Mouse (Mus musculus) 3T3-L1 (cell line): ENCODE results near the gene Gh.

Source experiments
- DNase-seq: peaks from one replicate; pipeline ENCODE4 v3.0.0-alpha.2; 2015; ENCODE audit warnings: low read depth, low spot score

Gene Gh

DNA sequence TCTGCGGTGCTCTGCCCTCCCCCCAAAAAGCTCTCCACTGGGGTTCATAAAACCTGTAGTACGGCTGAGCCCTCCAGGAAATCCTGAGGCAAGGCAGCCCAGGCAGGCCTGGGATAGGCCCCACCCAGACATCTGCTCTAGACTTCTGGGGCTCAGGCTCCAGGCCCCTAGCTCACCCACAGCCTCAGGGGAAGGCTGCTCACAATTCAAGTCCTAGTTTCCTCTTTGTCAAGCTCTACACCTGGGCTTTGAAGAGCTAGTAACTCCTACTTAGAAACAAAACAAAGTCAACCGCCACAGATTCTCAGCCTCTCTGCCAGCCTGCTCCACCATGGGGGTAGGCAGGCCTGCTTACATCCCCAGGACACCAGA, 32.6 kb downstream of the Gh start:
- peak; percentile 56 for DNase-seq

DNA sequence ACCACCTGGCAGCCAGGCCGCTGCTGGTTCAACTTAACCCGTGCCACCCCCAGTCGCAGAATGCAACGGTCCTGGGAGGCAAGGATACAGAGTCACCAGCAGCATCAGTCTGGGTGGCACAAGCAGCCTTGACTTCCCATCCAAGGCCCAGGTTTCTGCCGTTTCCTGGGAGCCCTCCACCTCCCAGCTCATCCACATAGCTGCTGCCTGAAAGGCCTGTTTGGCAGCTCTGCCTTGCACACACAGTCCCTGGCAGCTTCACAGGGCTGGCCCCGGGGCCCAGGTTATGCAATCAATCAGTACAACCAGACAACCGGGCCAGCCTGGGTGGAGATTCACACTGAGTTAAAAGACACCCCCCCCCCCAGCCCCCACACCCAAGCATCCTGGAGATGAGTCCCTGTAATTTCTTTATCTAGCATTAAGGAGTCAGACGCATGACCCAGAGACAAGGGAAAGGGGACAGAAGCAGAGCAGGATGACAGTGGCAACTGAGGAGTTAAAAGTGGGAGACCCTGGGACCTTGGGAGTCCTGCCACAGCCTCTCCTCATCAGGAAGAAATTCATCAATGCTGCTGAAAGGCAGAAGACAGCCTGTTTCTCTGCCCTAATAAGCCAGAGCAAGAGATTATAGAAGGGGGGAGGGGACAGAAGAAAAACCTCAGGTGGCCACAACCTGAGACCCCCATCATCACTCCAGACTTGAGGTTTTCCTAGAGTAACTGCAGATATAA, 33.2 kb downstream of the Gh start:
- peak; percentile 77 for DNase-seq

DNA sequence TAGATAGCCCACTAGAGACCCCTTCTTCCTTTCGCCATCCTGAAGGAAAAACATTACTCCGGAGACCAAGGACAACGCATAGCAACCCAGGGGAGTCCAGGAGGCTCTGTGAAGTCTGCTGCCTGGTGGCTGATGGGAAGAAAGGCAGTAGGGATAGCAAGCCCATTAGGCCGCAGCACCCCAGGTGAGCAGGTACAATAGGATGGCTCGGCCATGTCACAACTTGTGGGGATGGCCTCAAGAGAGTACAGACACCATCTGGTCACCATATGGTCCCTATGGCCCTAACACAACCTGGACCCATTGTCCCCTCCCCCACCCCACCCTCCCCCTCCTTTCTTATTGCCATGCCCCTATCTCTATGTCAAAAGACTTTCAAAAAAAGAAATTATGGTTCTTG, 33.8 kb downstream of the Gh start:
- DNase-seq, result no peak

DNA sequence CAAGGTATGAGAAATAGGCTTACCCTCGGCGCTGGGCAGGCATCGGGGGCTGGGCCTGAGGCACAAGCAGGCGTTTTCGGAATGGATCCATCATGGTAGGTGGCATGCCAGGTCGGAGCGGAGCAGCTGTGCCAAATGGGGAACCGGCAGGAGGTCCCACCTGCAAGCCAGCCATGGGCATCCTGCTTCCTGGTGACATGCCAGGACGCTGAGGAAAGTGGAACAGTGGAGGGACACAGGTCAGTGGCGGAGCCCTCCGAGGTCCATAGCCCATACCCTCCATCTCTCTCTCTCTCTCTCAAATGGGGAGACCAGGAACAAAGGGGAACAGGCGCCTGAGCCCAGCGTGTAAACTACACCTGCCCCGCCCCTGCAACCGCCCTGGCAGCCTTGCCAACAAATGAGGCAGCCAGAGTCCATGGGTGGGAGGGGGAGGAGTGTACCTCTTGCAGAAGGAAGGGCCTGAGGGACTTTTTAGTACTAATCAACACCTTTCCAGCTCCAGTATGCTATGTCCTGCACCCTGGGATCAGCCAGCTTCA, 34.3 kb downstream of the Gh start:
- no peak for DNase-seq

DNA sequence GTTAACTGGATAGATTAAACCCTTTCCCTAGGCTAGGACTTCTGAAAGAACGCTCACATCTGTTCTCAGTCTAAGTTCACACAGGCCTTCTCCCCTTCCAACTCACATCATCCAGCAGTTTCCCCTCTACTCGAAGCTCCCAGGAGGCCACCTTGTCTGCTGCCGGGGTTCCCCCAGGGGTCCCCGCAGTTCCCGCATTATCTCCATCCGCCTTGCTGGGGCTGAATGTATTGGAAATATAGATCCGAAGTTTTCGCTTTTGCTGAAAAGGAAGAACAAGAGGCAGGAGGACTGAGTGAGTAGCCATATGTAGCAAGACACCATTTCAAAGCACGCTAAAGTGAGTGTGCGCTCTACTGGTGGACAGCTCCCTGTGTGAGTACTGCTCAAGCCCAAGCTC, 35.2 kb downstream of the Gh start:
- no peak for DNase-seq

DNA sequence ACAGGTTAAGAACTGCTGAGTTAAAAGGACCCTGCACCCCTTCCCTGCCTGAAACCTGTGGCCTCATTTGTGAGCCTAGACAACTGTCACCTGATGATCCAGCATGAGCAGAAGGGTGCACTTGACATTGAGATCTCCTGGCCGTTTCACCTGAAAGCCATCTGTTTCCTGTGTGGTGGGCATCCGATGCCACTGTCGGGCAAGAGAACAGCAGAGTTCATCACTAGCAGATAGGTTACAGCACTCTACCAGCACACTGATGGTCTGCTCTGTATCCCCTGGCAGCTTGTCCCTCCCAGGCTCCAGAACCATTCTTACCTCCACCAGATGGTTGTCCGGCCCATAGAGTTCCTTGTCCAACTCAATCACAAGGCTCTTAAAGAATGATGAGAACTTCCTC, 36.1 kb downstream of the Gh start:
- no peak for DNase-seq

DNA sequence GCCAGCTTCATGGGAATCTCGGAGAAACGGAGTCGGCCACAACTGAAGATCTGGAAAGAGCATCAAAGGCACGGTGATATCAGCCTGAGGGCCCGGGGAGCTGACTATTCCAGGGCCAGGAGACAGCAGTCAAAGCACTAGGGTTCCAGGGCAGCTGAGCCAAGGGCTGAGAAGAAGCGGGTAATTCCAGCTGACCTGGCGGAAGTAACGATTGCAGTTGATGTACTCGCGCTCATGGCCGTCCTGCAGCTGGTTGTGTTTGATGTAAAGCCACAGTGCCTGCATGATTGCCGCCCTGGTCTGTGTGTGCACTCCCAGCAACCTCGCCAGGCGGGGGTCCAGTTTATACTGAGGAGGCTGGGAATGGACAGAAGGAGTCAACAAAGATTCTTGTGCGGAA, 36.7 kb downstream of the Gh start:
- no peak for DNase-seq

DNA sequence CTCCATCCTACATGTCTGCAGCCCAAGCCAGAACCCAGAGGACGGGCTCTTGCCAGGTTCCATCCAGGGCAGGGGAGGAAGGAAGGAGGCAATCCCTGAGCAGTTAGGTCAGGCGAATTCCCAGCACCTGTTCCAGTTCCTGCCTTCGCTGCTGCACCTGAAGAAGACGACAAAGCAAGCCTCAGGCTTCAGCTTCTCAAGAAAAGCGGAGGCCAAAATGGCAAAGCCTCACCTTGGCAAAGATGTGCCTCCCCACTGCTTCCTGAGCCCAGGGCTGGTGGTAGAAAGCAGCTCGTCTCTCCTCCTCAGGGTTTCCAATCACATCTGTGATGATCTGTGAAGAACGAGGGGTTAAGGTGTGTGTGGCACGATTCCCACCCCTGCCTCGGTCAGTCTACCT, 37.7 kb downstream of the Gh start:
- no peak for DNase-seq

DNA sequence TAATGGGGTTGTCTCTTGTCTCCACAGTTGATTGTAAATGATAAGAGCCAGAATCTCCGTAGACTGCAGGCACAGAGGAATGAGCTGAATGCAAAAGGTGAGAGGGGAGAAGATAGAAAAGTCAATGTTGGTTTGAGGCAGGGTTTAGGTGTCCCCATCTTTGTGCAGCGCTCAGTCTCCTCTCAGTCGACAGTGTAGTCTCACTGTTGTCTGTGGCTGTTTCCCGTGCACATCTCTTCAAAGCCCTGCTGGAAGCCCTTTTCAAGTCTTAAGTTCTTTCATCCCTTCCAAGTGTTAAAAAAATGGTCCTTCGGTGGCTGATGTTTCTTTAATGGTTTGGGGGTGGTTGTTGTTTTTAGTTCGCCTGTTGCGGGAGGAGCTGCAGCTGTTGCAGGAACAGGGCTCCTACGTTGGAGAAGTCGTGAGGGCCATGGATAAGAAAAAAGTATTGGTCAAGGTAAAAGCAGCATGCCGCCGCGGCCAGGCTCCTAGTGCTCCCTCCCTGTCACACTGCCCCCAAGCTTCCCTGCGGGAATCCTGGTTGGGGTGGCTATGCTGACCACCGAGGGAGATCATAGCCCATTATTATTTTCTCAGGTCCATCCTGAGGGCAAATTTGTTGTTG, 40.7 kb downstream of the Gh start:
- no peak for DNase-seq

DNA sequence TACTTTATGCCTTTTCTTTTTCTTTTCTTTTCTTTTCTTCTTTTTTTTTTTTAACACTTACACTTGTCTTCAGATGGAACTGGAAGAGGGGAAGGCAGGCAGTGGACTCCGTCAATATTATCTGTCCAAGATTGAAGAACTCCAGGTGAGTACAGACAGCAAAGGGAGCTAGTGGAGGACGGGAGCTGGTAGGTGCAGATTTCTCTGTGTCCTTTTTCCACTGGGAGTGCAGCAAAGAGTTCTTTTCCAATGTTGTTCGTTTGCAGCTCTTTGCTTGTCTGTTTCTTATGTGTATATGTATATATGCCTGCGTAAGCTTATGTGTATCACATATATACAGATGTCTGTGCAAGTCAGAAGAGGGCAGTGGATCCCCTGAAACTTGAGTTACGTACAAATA, 44.9 kb downstream of the Gh start:
- DNase-seq, result no peak

DNA sequence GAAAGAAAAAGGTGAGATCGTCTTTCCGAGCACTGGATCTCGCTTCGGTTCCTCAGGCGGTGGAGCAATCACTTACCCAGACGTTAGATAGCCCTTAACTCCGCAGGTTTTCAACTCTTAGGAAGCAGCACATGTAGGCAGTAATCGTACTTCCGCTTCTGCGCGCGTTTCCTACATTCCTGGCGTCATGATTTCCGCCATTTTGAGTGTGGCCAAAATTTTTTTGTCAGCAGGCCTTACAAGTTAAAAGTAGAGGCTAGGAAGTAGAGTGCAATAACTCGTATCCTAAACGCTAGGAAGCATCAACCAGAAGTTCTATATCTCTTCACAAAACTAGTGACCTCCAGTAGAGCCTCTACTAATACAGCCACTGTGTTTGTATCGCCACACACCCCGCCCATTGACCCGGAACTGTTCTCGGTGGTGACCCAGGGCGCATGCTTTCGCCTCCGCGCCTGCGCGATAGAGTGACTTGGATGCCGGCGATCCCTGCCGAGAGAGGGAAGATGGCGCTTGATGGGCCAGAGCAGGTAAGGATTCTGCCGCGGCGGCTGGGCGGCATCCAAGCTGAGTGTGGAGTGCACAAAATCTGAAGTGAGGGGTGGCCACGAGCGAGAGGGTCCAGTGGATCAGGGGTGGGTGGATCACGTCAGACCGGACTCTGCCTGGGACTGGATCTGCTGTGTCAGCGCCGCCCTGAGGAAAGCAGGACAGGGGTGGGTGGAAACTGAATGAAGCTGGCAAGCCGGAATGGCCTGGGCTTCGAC, 45.8 kb downstream of the Gh start, which contains the start of the genes Ftsj3 and Psmc5:
TSS of gene Ftsj3 (minus strand) at position 395 of the 767 bp plus-strand sequence.
TSS of gene Psmc5 (plus strand) at position 470 of the 767 bp plus-strand sequence.
- DNase-seq, result peak; percentile 97

DNA sequence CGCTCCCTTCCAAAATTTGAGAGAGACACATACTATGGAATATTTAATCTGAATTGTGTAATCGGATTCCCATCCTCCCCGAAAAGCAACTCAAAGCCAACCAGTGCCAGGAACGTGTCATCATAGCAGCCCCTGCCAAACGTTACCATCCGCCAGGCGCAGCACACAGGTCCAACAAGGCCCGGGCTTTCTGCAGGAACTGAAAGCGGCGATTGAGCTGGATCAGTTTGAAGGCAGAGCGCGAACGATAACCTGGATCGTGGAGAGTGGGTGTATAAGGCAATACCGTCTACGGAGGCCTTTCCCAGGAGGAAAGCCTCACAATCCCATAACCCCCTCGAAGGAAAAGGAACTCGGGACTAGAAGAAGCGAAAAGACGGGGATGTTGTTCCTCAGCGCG, 46.5 kb downstream of the Gh start:
- DNase-seq, result peak; percentile 74

DNA sequence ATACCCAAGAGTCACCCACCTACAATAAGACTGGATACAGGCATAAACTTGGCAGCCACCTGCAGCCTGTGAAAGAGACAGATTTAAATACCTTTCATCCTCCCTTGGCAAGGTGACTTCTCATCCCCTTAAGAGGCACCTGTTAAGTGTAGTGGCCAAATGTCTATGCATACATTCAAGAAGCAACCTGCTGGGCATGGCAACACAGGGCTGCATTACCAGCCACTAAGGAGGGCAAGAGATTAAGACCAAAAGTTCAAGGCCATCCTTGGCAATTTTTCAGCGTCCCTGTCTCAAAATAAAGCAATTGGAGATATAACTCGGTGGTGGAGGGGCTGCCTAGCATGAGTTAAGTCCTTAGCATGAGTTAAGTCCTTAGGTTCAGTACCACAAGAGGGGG, 46.9 kb downstream of the Gh start:
- no peak for DNase-seq
